Mouse (Mus musculus) stomach, embryonic 16.5 days (tissue): Measurements from ENCODE around the gene Tedc1. TPM values are rescaled to one million over a fixed set of nuclear protein-coding genes. Genes with fewer than 3 reads are reported as not detected.

Experiments used
- ATAC-seq: fragments of 200-750 bp; cut with Nextera tagmentation; 2 replicates; pipeline ENCODE4 v1.8.0; 2017; ENCODE audit warnings: moderate number of reproducible peaks, moderate TSS enrichment; ENCODE audit not compliant: insufficient read depth, low FRiP score
- H3K27ac ChIP-seq: fragments of 300-500 bp; sonication (generic); 2 replicates; pipeline ENCODE4 v1.5.1; 2014; ENCODE audit warnings: low read length
- H3K27me3 ChIP-seq: fragments of 300-500 bp; sonication (generic); 2 replicates; pipeline ENCODE4 v1.6.1; 2014; ENCODE audit warnings: low read length, control low read depth, mixed read lengths; ENCODE audit not compliant: control insufficient read depth, insufficient read depth
- H3K36me3 ChIP-seq: fragments of 300-500 bp; sonication (generic); 2 replicates; pipeline ENCODE4 v1.6.1; 2014; ENCODE audit warnings: low read length; ENCODE audit not compliant: control insufficient read depth, insufficient read depth
- H3K4me1 ChIP-seq: fragments of 300-500 bp; sonication (generic); 2 replicates; pipeline ENCODE4 v1.6.1; 2014; ENCODE audit warnings: low read length, control low read depth, mixed read lengths; ENCODE audit not compliant: control insufficient read depth, insufficient read depth
- H3K4me2 ChIP-seq: fragments of 300-500 bp; sonication (generic); 2 replicates; pipeline ENCODE4 v1.6.1; 2014; ENCODE audit warnings: low read depth, low read length, mixed read lengths
- H3K4me3 ChIP-seq: fragments of 300-500 bp; sonication (generic); replicated peaks from 2 replicates; pipeline ENCODE4 v1.5.1; 2014; ENCODE audit warnings: mild to moderate bottlenecking, low read length
- H3K9ac ChIP-seq: fragments of 300-500 bp; sonication (generic); 2 replicates; pipeline ENCODE4 v1.6.1; 2014; ENCODE audit warnings: low read length
- H3K9me3 ChIP-seq: fragments of 300-500 bp; sonication (generic); replicated peaks from 2 replicates; pipeline ENCODE4 v1.6.1; 2016; ENCODE audit warnings: low read length, control low read depth; ENCODE audit not compliant: control insufficient read depth
- WGBS: fragments of 180-500 bp; shearing (Covaris S2); extraction: QIAGEN DNeasy Blood & Tissue Kit; methylation state at CpG from one replicate; pipeline ENCODE4 v1.1.7; 2014; 5-methylcytosine and 5-hydroxymethylcytosine counted together
- polyA plus RNA-seq: library from polyadenylated mRNA; unstranded; fragments of >200 nt; fragmentation: Nextera tagmentation; extraction: Ambion mirVana; gene quantifications from 2 replicates; pipeline ENCODE4 v1.2.1, GENCODE M21; 2015

Tedc1 gene
- polyA plus RNA-seq, 1 experiment from 2014 or later, result 24.0 TPM

- H3K4me2 ChIP-seq, result no peak overlapping the region
- no peaks in the 10 kb centered on the region for H3K27me3 ChIP-seq
- H3K36me3 ChIP-seq, result no peaks in the 10 kb centered on the region
- H3K4me3 ChIP-seq, result no peak overlapping the region
- H3K4me1 ChIP-seq, result peaks cover 34% of the 10 kb centered on the region
- no peak for ATAC-seq
- no peak overlapping the region for H3K27ac ChIP-seq
- no peaks in the 10 kb centered on the region for H3K9me3 ChIP-seq
- H3K9ac ChIP-seq, result no peak overlapping the region
- WGBS, result 79% methylated on average over 20 of the region's 20 CpGs
These were observed 12.0 kb upstream of the Tedc1 start for GRCm38 (mm10) chr12:113144001-113144756.

GRCm38 (mm10) chr12:113144886-113145285 lies 11.3 kb upstream of the Tedc1 start:
- no peaks in the 10 kb centered on the region for H3K36me3 ChIP-seq
- WGBS, result 93% methylated on average over 16 of the region's 16 CpGs
- H3K27ac ChIP-seq, result no peak overlapping the region
- no peak for ATAC-seq
- no peak overlapping the region for H3K4me2 ChIP-seq
- H3K9me3 ChIP-seq, result no peaks in the 10 kb centered on the region
- H3K4me1 ChIP-seq, result peaks cover 27% of the 10 kb centered on the region
- H3K9ac ChIP-seq, result no peak overlapping the region
- no peak overlapping the region for H3K4me3 ChIP-seq
- no peaks in the 10 kb centered on the region for H3K27me3 ChIP-seq

- H3K4me2 ChIP-seq, result no peak overlapping the region
- WGBS, result 91% methylated on average over 5 of the region's 5 CpGs
These were observed 10.6 kb upstream of the Tedc1 start for GRCm38 (mm10) chr12:113145591-113145990.

GRCm38 (mm10) chr12:113146112-113147057 lies 9.8 kb upstream of the Tedc1 start, which contains the start of gene Crip1:
Gene Crip1 (plus strand): TSS chr12:113146316.
- H3K9ac ChIP-seq, result no peak within 1 kb of the TSS
- H3K4me3 ChIP-seq, result peak within 1 kb of the TSS; percentile 3
- H3K27me3 ChIP-seq, result 0 out of 2 replicates have a peak, but pooled peaks cover 3% of the 10 kb centered on the region
- H3K4me2 ChIP-seq, result peak within 1 kb of the TSS; percentile 25
- no peaks in the 10 kb centered on the region for H3K36me3 ChIP-seq
- no peaks in the 10 kb centered on the region for H3K9me3 ChIP-seq
- ATAC-seq, result 0 out of 2 replicates have a peak, but pooled peaks have one; percentile 1
- 11% methylated on average over 45 of the region's 45 CpGs for WGBS
- peaks cover 26% of the 10 kb centered on the region for H3K4me1 ChIP-seq
- H3K27ac ChIP-seq, result 0 out of 2 replicates have a peak within 1 kb of the TSS, but pooled peaks have one; percentile 10

More at GRCm38 (mm10) chr12:113145591-113145990, 10.6 kb upstream of the Tedc1 start:
- H3K4me3 ChIP-seq, result no peak overlapping the region
- H3K27ac ChIP-seq, result no peak overlapping the region
- H3K9ac ChIP-seq, result no peak overlapping the region
- no peaks in the 10 kb centered on the region for H3K36me3 ChIP-seq
- ATAC-seq, result no peak
- peaks cover 26% of the 10 kb centered on the region for H3K4me1 ChIP-seq
- no peaks in the 10 kb centered on the region for H3K27me3 ChIP-seq
- no peaks in the 10 kb centered on the region for H3K9me3 ChIP-seq

GRCm38 (mm10) chr12:113147481-113147880 lies 8.7 kb upstream of the Tedc1 start:
- WGBS, result 74% methylated on average over 8 of the region's 8 CpGs
- ATAC-seq, result no peak
- Histone ChIP-seq H3K4me1 (peaks cover 27% of the 10 kb centered on the region), H3K9me3 (no peaks in the 10 kb centered on the region), H3K9ac (no peak overlapping the region), H3K4me2 (no peak overlapping the region), H3K36me3 (no peaks in the 10 kb centered on the region), H3K27me3 (0 out of 2 replicates have a peak, but pooled peaks cover 7% of the 10 kb centered on the region), H3K27ac (0 out of 2 replicates have a peak overlapping the region, but pooled peaks have one; percentile 10), H3K4me3 (no peak overlapping the region)

- Histone ChIP-seq H3K36me3 (no peaks in the 10 kb centered on the region), H3K9me3 (no peaks in the 10 kb centered on the region), H3K9ac (no peak overlapping the region), H3K4me2 (no peak overlapping the region), H3K27me3 (0 out of 2 replicates have a peak, but pooled peaks cover 7% of the 10 kb centered on the region), H3K4me3 (no peak overlapping the region), H3K4me1 (peaks cover 20% of the 10 kb centered on the region; the same call in 1 of the 2 replicates), H3K27ac (no peak overlapping the region)
- WGBS, result 36% methylated on average over 16 of the region's 16 CpGs
- no peak for ATAC-seq
These were observed 7.7 kb upstream of the Tedc1 start for GRCm38 (mm10) chr12:113148381-113149035.

GRCm38 (mm10) chr12:113149341-113149740 lies 6.9 kb upstream of the Tedc1 start:
- 68% methylated on average over 4 of the region's 4 CpGs for WGBS
- H3K4me1 ChIP-seq, result peaks cover 20% of the 10 kb centered on the region; the same call in 1 of the 2 replicates

GRCm38 (mm10) chr12:113149896-113150295 lies 6.3 kb upstream of the Tedc1 start:
- 89% methylated on average over 3 of the region's 3 CpGs for WGBS
- Histone ChIP-seq H3K9ac (no peak overlapping the region), H3K27me3 (0 out of 2 replicates have a peak, but pooled peaks cover 7% of the 10 kb centered on the region), H3K4me1 (peaks cover 25% of the 10 kb centered on the region), H3K9me3 (no peaks in the 10 kb centered on the region), H3K4me3 (no peak overlapping the region), H3K27ac (no peak overlapping the region), H3K36me3 (no peaks in the 10 kb centered on the region), H3K4me2 (no peak overlapping the region)
- ATAC-seq, result no peak

More at GRCm38 (mm10) chr12:113149341-113149740, 6.9 kb upstream of the Tedc1 start:
- H3K27me3 ChIP-seq, result 0 out of 2 replicates have a peak, but pooled peaks cover 7% of the 10 kb centered on the region
- no peak overlapping the region for H3K4me3 ChIP-seq
- H3K9ac ChIP-seq, result no peak overlapping the region
- H3K9me3 ChIP-seq, result no peaks in the 10 kb centered on the region
- H3K4me2 ChIP-seq, result no peak overlapping the region
- H3K36me3 ChIP-seq, result no peaks in the 10 kb centered on the region
- no peak overlapping the region for H3K27ac ChIP-seq
- ATAC-seq, result no peak
